Mouse (Mus musculus): ENCODE measurements around the gene Tex14. TPM values are rescaled to one million over a fixed set of nuclear protein-coding genes. Genes with fewer than 3 reads are reported as not detected.
A peak's percentile ranks its signal among the peaks of the same experiment; 100 is the strongest.
"Not testable (repeated sequence)": the region's sequence is repeated elsewhere in the genome, so short reads cannot be mapped to it uniquely, and the experiment has no call there.

Tex14 gene
- not detected in 2 replicates for polyA plus RNA-seq (2012; ENCODE audit: insufficient read depth, insufficient read length, missing spikeins)

- peak within 1 kb of the TSS; percentile 85 for H3K27ac ChIP-seq (replicated peaks; ENCODE audit: low read depth, low read length)
- H3K4me3 ChIP-seq (ENCODE audit: insufficient read depth, low read depth, low read length) = peak within 1 kb of the TSS; percentile 81
- no peaks in the 10 kb centered on the region for H3K4me1 ChIP-seq (ENCODE audit: control insufficient read depth, insufficient read depth, insufficient read length, low read length)
Observed at GRCm38 (mm10) chr11:87404876-87405275, at the start of gene Tex14, which contains the start of gene Rad51c. TSS of gene Tex14 (plus strand) at chr11:87405065. TSS of gene Rad51c (minus strand) at chr11:87404954.

DNA sequence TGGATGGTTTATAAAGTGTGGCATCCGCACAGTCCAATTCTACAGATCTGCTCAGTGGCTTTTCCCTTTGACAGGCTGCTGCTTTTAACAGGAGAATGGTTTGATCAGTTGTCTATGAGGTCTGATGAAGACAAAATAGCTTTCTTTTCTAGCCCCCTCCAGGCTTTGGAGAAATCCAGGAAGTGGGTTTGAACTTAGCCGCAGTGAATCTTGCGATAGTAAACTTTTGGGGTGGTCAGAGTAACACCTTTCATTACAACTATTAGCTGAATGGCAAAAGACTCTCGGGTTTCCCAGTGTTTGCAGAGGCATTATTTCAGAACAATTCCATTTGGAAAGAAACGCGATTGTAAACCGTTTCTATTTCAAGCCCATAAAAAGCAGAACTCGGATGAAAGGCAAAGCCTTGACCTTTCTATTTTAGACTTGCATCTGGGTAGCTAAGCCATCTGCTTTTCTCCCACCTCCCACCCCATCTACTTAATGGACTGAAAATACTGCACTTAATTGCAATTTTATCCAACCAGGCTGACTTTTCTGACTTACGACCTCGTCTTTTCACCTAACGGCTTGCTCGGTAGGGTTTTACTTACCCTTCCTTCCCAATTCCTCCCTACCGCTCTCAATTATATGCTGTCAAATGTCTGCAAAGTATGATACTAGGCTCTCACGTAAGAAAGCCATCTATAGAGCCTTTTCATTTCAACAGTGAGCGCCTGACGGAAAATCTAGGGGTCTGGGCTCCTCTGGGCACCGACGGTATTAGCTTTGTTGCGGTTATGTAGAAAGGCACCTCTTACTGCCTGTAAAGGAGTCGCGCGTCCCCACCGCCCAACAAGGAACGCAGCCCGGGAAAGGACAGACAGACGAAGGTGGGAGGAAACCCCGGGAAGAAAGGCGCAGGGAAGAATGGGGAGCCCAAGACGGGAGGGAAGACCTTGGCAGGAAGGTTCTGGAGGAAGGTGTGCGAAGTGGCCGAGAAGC, 47.3 kb upstream of the Tex14 start:
- peak overlapping the region; percentile 84 for H3K4me3 ChIP-seq (ENCODE audit: insufficient read depth, low read depth, low read length)
- no peak overlapping the region for H3K27ac ChIP-seq (replicated peaks; ENCODE audit: low read depth, low read length)

DNA sequence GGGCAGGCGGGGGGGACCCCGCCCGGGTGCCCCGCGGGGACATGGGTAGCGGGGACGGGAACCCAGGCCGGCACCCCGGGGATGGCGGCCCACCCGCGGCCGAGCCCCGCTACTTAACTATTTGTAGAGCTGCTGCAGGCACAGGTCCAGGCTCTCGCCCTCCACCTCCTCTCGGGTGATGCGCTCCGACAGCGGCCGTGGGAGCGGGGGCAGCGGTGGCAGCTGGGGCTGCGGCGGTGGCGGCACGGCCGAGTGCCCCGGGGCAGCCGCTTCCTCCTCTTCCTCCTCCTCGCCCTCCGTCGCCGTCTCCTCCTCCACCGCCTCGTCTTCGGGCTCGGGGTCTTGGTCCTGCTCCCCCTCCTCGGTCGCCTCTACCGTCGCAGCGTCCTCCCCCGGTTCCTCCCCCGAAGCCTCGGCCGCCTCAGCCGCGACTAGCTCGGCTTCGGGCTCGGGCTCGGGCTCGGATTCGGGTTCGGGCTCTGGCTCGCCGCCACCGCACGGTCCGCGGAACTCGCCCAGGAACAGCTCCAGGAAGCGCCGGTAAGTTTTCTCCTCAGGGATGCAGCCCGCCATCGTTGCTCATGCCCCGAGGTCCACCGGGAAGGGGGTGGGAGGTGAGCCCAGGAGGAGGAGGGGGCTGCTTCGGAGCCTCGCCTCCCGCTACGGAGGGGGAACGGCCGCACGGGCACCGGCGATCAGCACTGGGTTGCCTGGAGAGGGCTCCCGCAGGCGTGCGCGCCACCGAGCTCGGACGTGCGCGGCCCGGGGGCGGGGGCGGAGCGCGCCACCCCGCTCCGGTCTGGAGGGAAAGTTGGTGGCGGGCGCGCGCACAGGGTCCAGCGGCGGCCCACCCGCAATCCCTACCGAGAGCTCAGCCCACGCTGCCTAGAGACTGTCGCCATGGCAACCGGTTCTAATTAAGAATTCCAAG, 46.3 kb upstream of the Tex14 start, which contains the start of gene Ppm1e:
TSS of gene Ppm1e (minus strand) at position 693 of the 931 bp plus-strand sequence.
- Histone ChIP-seq H3K4me1 (ENCODE audit: control insufficient read depth, insufficient read depth, insufficient read length, low read length) (no peaks in the 10 kb centered on the region; the same call in none of the 2 replicates), H3K27ac (replicated peaks; ENCODE audit: low read depth, low read length) (no peak within 1 kb of the TSS), H3K4me3 (ENCODE audit: insufficient read depth, low read depth, low read length) (peak within 1 kb of the TSS; percentile 84)

More for the DNA sequence above, 47.3 kb upstream of the Tex14 start:
- H3K4me1 ChIP-seq (ENCODE audit: control insufficient read depth, insufficient read depth, insufficient read length, low read length) = no peaks in the 10 kb centered on the region; the same call in none of the 2 replicates

- no peak overlapping the region for H3K27ac ChIP-seq (replicated peaks; ENCODE audit: low read depth, low read length)
- peak overlapping the region; percentile 84 for H3K4me3 ChIP-seq (ENCODE audit: insufficient read depth, low read depth, low read length)
- H3K4me1 ChIP-seq (ENCODE audit: control insufficient read depth, insufficient read depth, insufficient read length, low read length) = no peaks in the 10 kb centered on the region; the same call in none of the 2 replicates
Observed at GRCm38 (mm10) chr11:87359262-87359612, 45.6 kb upstream of the Tex14 start.

- H3K4me1 ChIP-seq (ENCODE audit: control insufficient read depth, insufficient read depth, insufficient read length, low read length) = no peaks in the 10 kb centered on the region
Observed at GRCm38 (mm10) chr11:87365120-87365519, 39.7 kb upstream of the Tex14 start.

DNA sequence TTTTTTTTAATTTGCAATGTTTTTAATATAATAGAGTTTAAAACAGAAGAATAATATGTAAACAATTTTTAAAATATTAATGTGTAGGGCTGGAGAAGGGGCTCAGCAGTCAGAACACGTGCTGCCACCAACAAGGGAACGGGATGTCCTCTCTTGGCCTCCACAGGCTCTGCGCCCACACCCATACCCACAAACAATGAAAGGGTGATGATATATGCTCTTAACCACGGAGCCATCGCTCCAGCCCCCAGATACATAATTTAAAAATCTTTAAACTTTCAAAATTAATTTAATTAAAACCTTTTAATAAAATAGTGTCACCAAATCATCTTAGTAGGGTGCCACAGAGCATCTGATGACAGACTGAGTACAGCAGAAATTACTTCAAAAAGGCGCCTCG, 37.8 kb upstream of the Tex14 start:
- no peak overlapping the region for H3K27ac ChIP-seq (replicated peaks; ENCODE audit: low read depth, low read length)

More at GRCm38 (mm10) chr11:87365120-87365519, 39.7 kb upstream of the Tex14 start:
- Histone ChIP-seq H3K4me3 (ENCODE audit: insufficient read depth, low read depth, low read length) (no peak overlapping the region), H3K27ac (replicated peaks; ENCODE audit: low read depth, low read length) (no peak overlapping the region)

GRCm38 (mm10) chr11:87367865-87368580, 36.8 kb upstream of the Tex14 start:
- H3K4me3 ChIP-seq (ENCODE audit: insufficient read depth, low read depth, low read length) = no peak overlapping the region
- H3K27ac ChIP-seq (replicated peaks; ENCODE audit: low read depth, low read length) = no peak overlapping the region
- H3K4me1 ChIP-seq (ENCODE audit: control insufficient read depth, insufficient read depth, insufficient read length, low read length) = no peaks in the 10 kb centered on the region

More for the DNA sequence above, 37.8 kb upstream of the Tex14 start:
- Histone ChIP-seq H3K4me1 (ENCODE audit: control insufficient read depth, insufficient read depth, insufficient read length, low read length) (no peaks in the 10 kb centered on the region), H3K4me3 (ENCODE audit: insufficient read depth, low read depth, low read length) (no peak overlapping the region)

- H3K27ac ChIP-seq (replicated peaks; ENCODE audit: low read depth, low read length) = no peak overlapping the region
- H3K4me3 ChIP-seq (ENCODE audit: insufficient read depth, low read depth, low read length) = no peak overlapping the region
- H3K4me1 ChIP-seq (ENCODE audit: control insufficient read depth, insufficient read depth, insufficient read length, low read length) = no peaks in the 10 kb centered on the region
Observed at GRCm38 (mm10) chr11:87384551-87384950, 20.3 kb upstream of the Tex14 start.

DNA sequence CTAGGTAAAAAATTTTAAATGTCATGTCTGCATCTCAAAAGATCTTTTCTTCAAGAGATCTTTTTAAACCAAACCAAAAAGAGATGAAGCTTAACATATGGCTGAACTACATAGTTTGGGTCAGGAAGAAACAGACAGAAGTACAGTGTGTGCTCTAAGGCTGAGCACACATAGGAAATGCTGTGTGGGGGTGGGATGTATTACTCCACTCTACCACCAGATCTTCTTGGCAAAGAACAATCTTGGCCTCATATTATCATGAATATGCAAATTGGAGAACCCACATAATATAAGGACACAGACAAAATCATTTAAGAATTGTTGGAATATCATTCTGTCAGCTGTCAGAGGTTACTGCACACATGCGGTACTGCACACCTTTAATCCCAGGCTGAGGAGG, 19.2 kb upstream of the Tex14 start:
- Histone ChIP-seq H3K27ac (replicated peaks; ENCODE audit: low read depth, low read length) (no peak overlapping the region), H3K4me1 (ENCODE audit: control insufficient read depth, insufficient read depth, insufficient read length, low read length) (no peaks in the 10 kb centered on the region), H3K4me3 (ENCODE audit: insufficient read depth, low read depth, low read length) (no peak overlapping the region)

- Histone ChIP-seq H3K27ac (replicated peaks; ENCODE audit: low read depth, low read length) (no peak overlapping the region), H3K4me3 (ENCODE audit: insufficient read depth, low read depth, low read length) (no peak overlapping the region), H3K4me1 (ENCODE audit: control insufficient read depth, insufficient read depth, insufficient read length, low read length) (no peaks in the 10 kb centered on the region)
Observed at GRCm38 (mm10) chr11:87393855-87394254, 11.0 kb upstream of the Tex14 start.

DNA sequence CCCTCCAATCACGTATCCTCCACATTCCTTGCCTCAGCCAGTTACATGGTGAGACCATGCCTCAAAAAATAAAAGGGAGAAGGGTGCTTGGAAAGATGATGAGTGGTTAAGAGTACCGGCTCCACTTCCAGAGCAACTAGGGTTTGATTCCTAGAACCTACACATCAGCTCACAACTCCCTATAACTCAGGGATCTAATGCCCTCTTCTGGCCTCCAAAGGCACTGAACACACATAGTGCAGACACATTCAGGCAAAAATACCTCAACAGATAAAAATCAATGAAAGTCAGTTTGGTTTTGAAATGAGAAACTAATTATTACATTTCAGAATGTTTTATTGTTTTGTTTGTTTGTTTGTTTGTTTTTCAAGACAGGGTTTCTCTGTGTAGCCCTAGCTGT, 6.5 kb upstream of the Tex14 start:
- H3K27ac ChIP-seq (replicated peaks; ENCODE audit: low read depth, low read length) = no peak overlapping the region
- no peaks in the 10 kb centered on the region for H3K4me1 ChIP-seq (ENCODE audit: control insufficient read depth, insufficient read depth, insufficient read length, low read length)
- H3K4me3 ChIP-seq (ENCODE audit: insufficient read depth, low read depth, low read length) = no peak overlapping the region

DNA sequence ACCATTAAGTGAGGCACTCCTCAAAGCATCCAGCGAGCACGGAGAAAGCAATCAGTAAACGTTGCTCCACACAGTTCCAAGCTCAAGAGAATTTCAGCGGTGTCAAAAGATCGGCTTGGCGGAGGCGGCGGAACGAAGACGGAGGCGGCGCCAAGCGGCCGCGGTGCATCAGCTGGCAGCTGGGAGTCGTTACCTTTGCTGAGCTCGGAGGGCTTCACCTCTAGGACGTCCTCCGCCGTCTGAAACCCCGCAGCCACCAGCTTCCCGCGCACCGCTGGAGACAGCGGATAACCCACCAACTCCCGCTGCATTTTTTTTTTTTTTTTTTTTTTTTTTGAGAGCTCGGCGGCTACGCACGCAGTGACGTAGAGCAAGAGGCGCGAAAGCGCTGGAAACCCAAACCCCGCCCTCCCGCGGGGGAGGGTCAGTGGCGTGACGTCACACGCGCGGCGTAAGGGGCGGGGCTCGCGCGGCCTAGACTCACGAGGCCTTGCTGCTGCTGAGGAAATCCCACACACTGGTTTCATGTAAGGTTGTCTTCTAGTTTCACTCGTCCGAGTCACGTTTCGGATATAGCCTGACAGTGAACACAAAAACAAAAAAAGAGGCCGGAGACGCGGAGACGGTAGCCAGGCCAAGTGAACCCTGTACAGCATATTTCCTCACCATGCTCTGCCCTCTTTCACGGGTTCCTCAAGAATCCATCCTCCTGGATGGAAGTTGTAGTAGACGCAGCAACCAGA, 583 bp upstream of the Tex14 start:
- Histone ChIP-seq H3K4me1 (ENCODE audit: control insufficient read depth, insufficient read depth, insufficient read length, low read length) (no peaks in the 10 kb centered on the region), H3K27ac (replicated peaks; ENCODE audit: low read depth, low read length) (peak overlapping the region; percentile 85), H3K4me3 (ENCODE audit: insufficient read depth, low read depth, low read length) (peak overlapping the region; percentile 81)

DNA sequence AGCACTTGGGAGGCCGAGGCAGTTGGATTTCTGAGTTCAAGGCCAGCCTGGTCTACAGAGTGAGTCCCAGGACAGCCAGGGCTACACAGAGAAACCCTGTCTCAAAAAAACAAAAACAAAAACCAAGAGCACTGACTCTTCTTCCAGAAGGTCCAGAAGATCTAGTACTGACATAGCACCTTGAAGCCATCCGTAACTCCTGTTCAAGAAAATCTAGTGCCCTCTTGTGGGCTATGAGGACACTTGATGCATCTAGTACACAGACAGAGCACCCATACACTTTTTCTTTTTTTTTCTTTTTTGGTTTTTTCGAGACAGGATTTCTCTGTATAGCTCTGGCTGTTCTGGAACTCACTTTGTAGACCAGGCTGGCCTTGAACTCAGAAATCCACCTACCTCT, 8.5 kb downstream of the Tex14 start:
- H3K4me1 ChIP-seq (ENCODE audit: control insufficient read depth, insufficient read depth, insufficient read length, low read length); H3K4me3 ChIP-seq (ENCODE audit: insufficient read depth, low read depth, low read length); H3K27ac ChIP-seq (replicated peaks; ENCODE audit: low read depth, low read length): not testable (repeated sequence)

DNA sequence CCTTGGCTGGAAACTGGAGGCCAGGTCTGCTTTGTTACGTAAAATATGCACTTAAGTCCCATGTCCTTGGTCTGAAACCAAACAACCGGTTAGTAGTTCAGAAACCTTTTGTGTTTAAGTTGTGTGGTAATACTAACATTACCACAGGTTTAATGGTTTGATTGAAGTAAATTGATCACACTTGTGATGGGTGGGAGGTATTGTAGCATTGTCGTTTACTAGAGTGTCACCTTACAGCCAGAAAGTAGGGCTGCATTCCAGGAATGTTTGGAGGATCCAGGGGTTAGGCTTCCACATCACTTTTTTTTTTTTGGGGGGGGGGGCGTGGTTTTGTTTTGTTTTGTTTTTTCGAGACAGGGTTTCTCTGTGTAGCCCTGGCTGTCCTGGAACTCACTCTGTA, 11.3 kb downstream of the Tex14 start:
- Histone ChIP-seq H3K4me1 (ENCODE audit: control insufficient read depth, insufficient read depth, insufficient read length, low read length) (no peaks in the 10 kb centered on the region), H3K27ac (replicated peaks; ENCODE audit: low read depth, low read length) (no peak overlapping the region), H3K4me3 (ENCODE audit: insufficient read depth, low read depth, low read length) (no peak overlapping the region)

Data from brown adipose tissue, adult 24 weeks (tissue).